Mouse (Mus musculus) erythroblast, embryonic 14.5 days (primary cell): Measurements from ENCODE around the gene Gm364.

Experiments
- GATA1 ChIP-seq: IDR thresholded peaks from 2 replicates; pipeline ENCODE4 v1.6.1; 2012; ENCODE audit warnings: low read length, inconsistent platforms, mixed read lengths
- TAL1 ChIP-seq: IDR thresholded peaks from 3 replicates; pipeline ENCODE4 v1.6.1; 2012; ENCODE audit warnings: low read length, inconsistent platforms, mixed read lengths

- no peak for TF ChIP-seq TAL1
- no peak for TF ChIP-seq GATA1
These were observed 7.6 kb upstream of the Gm364 start for GRCm38 (mm10) chrX:57401388-57401787.
